21 mouse cellular contexts compared by ENCODE assay signal in the genomic region with DNA sequence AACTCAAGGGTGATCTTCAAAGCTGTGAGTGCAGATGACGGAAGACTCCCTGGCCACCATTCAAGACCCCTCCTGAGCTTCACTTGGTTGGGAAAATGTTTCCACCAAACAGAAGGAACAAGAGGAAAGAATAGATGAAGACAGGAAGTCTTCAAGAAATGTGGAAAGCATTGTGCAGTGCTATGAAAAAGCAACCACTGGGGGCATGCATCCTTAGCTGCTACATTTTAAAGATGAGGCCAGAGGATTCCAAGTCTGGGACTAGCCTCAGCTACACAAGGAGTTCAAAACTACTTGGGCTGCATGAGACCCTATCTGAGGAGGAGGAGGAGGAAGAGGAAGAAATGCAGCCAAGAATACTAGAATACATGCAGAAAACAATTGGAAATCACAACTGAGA.
DNase-seq lines count a peak whose midpoint lies in the region; ATAC-seq and TF ChIP-seq lines count a peak whose summit lies in the region.
"Had no signal": no experiment of that assay in that cellular context is flagged by ENCODE, and none has a peak within 500 bp of the region (broad histone marks: within the 10 kb centered on the region; RNA-seq: fewer than 3 reads in every experiment).

No protein-coding gene starts in this region.

- TF ChIP-seq CTCF in gastrocnemius, adult 2 months (IDR thresholded peaks at IDR 0.05), result peak; percentile 29; the same call in 1 of the 2 replicates

- H3K27ac ChIP-seq in gastrocnemius, adult 2 months, result no peak overlapping the region
- H3K27ac ChIP-seq in liver, embryonic 11.5 days (ENCODE audit: low read depth, low read length), result no peak overlapping the region
- no peak overlapping the region for H3K27ac ChIP-seq in liver, embryonic 12.5 days
- H3K27ac ChIP-seq: embryonic facial prominence, embryonic 12.5 days; hindbrain, embryonic 12.5 days; kidney, embryonic 15.5 days; limb, embryonic 15.5 days had no signal

- no peak overlapping the region for H3K4me2 ChIP-seq in liver, embryonic 11.5 days
- no peak overlapping the region for H3K4me2 ChIP-seq in liver, embryonic 12.5 days
- H3K4me2 ChIP-seq: embryonic facial prominence, embryonic 12.5 days; heart, embryonic 12.5 days; hindbrain, embryonic 12.5 days; kidney, embryonic 15.5 days; limb, embryonic 15.5 days; midbrain, embryonic 11.5 days had no signal

- no peaks in the 10 kb centered on the region; the same call in 1 of the 2 replicates for H3K27me3 ChIP-seq in liver, embryonic 11.5 days (replicated peaks; ENCODE audit: control insufficient read depth, insufficient read depth, low read length)
- H3K27me3 ChIP-seq in liver, embryonic 12.5 days (replicated peaks), result peaks cover 22% of the 10 kb centered on the region
- H3K27me3 ChIP-seq: limb, embryonic 15.5 days had no signal

- no peak for ATAC-seq in liver, embryonic 11.5 days (replicated peaks; ENCODE audit: low FRiP score)
- no peak for ATAC-seq in liver, embryonic 12.5 days
- ATAC-seq: forebrain, embryonic 14.5 days; intestine, embryonic 16.5 days had no signal

- no peak overlapping the region for H3K4me3 ChIP-seq in gastrocnemius, adult 2 months
- no peak overlapping the region for H3K4me3 ChIP-seq in liver, embryonic 11.5 days (ENCODE audit: low read depth, low read length)
- no peak overlapping the region for H3K4me3 ChIP-seq in liver, embryonic 12.5 days
- H3K4me3 ChIP-seq: embryonic facial prominence, embryonic 12.5 days; erythroblast, embryonic 14.5 days; heart, embryonic 12.5 days; hindbrain, embryonic 12.5 days; kidney, embryonic 15.5 days; limb, embryonic 15.5 days had no signal

- DNase-seq in gastrocnemius, adult 2 months, result no peak
- no peak for DNase-seq in gastrocnemius, adult 8-10 months (ENCODE audit: low spot score in 2 of 2)
- DNase-seq in liver, embryonic 11.5 days (ENCODE audit: low spot score), result peak; percentile 26
- DNase-seq in thymus, postnatal 4 days, result peak; percentile 48
- no peak for DNase-seq in thymus, postnatal 10 days (ENCODE audit: low spot score in 2 of 2)
- no peak for DNase-seq in cerebellum, adult 11-12 months
- DNase-seq: adrenal gland, adult 2 months; cerebellum, postnatal 10 days; heart, postnatal 14 days; layer of hippocampus, postnatal 36 days; lung, adult 2 months had no signal

- H3K4me1 ChIP-seq in liver, embryonic 11.5 days (replicated peaks; ENCODE audit: control insufficient read depth, insufficient read depth, low read length), result 0 out of 2 replicates have a peak, but pooled peaks cover 2% of the 10 kb centered on the region
- H3K4me1 ChIP-seq in liver, embryonic 12.5 days, result 0 out of 2 replicates have a peak, but pooled peaks cover 4% of the 10 kb centered on the region

- H3K9me3 ChIP-seq in liver, embryonic 11.5 days (ENCODE audit: control insufficient read depth, low read length), result no peaks in the 10 kb centered on the region
- no peaks in the 10 kb centered on the region for H3K9me3 ChIP-seq in liver, embryonic 12.5 days (replicated peaks)
- H3K9me3 ChIP-seq: embryonic facial prominence, embryonic 12.5 days; heart, embryonic 12.5 days; hindbrain, embryonic 12.5 days; kidney, embryonic 15.5 days; limb, embryonic 15.5 days had no signal

- intact Hi-C loops in gastrocnemius, adult 2 months (cut with DNase I), result no loop called here

- WGBS in liver, embryonic 11.5 days, result 86% methylated on average over 1 of the region's 1 CpGs
- 86% methylated on average over 1 of the region's 1 CpGs for WGBS in liver, embryonic 12.5 days (ENCODE audit: insufficient replicate concordance)

- H3K36me3 ChIP-seq in liver, embryonic 11.5 days (ENCODE audit: control insufficient read depth, insufficient read depth, low read length), result no peaks in the 10 kb centered on the region
- H3K36me3 ChIP-seq in liver, embryonic 12.5 days, result no peaks in the 10 kb centered on the region
- H3K36me3 ChIP-seq: embryonic facial prominence, embryonic 12.5 days; heart, embryonic 12.5 days; hindbrain, embryonic 12.5 days; kidney, embryonic 15.5 days; limb, embryonic 15.5 days had no signal

- no peak overlapping the region for H3K9ac ChIP-seq in liver, embryonic 11.5 days (ENCODE audit: low read depth, low read length)
- no peak overlapping the region for H3K9ac ChIP-seq in liver, embryonic 12.5 days
- H3K9ac ChIP-seq: embryonic facial prominence, embryonic 12.5 days; heart, embryonic 12.5 days; hindbrain, embryonic 12.5 days; kidney, embryonic 15.5 days; limb, embryonic 15.5 days had no signal

Comparison
In these comparisons a context has a peak if more than half of its experiments do, and no peak if none do; other contexts are left out.
1. DNase-seq: peak in liver, embryonic 11.5 days (single experiment) and thymus, postnatal 4 days (single experiment); none in gastrocnemius, adult 2 months (single experiment), gastrocnemius, adult 8-10 months (0 of 2), thymus, postnatal 10 days (0 of 2) and cerebellum, adult 11-12 months (single experiment).